Comparison of ENCODE assay signal across 17 mouse cellular contexts in genomic region chr14:28398915-28399314, GRCm38 (mm10).
A peak's percentile ranks its signal among the peaks of the same experiment; 100 is the strongest.
DNase-seq lines count a peak whose midpoint lies in the region; ATAC-seq and TF ChIP-seq lines count a peak whose summit lies in the region.
"Had no signal": no experiment of that assay in that cellular context is flagged by ENCODE, and none has a peak within 500 bp of the region (broad histone marks: within the 10 kb centered on the region; RNA-seq: fewer than 3 reads in every experiment).

No protein-coding gene starts in this region.

- DNase-seq in kidney, adult 9 months, result peak; percentile 60
- DNase-seq in midbrain, embryonic 11.5 days (ENCODE audit: low spot score, missing footprints), result peak; percentile 54
- no peak for DNase-seq in stomach, postnatal 0 days (ENCODE audit: low spot score)
- no peak for DNase-seq in lung, postnatal 14 days
- no peak for DNase-seq in spleen, postnatal 4 days (ENCODE audit: low spot score in 2 of 2)
- DNase-seq: adrenal gland, adult 2 months; adrenal gland, postnatal 36 days; cerebellum, adult 2 months; cerebellum, postnatal 10 days; gastrocnemius, adult 2 months; gastrocnemius, postnatal 25 days had no signal

- H3K4me3 ChIP-seq in kidney, embryonic 16.5 days (ENCODE audit: low read length), result no peak overlapping the region
- H3K4me3 ChIP-seq in midbrain, embryonic 11.5 days (ENCODE audit: low read depth, low read length), result no peak overlapping the region
- no peak overlapping the region for H3K4me3 ChIP-seq in midbrain, embryonic 15.5 days
- H3K4me3 ChIP-seq in intestine, postnatal 0 days (ENCODE audit: low read depth, low read length), result no peak overlapping the region
- no peak overlapping the region for H3K4me3 ChIP-seq in stomach, postnatal 0 days (ENCODE audit: low read depth, low read length)
- H3K4me3 ChIP-seq: embryonic facial prominence, embryonic 10.5 days; forebrain, embryonic 13.5 days; gastrocnemius, adult 2 months; heart, embryonic 12.5 days had no signal

- H3K9me3 ChIP-seq in kidney, embryonic 16.5 days (ENCODE audit: low read length), result no peaks in the 10 kb centered on the region
- H3K9me3 ChIP-seq in midbrain, embryonic 11.5 days (ENCODE audit: control insufficient read depth, low read length), result no peaks in the 10 kb centered on the region
- H3K9me3 ChIP-seq in midbrain, embryonic 15.5 days, result no peaks in the 10 kb centered on the region
- H3K9me3 ChIP-seq in intestine, postnatal 0 days (ENCODE audit: control insufficient read depth), result no peaks in the 10 kb centered on the region
- H3K9me3 ChIP-seq in stomach, postnatal 0 days (ENCODE audit: control insufficient read depth, low read length), result no peaks in the 10 kb centered on the region
- H3K9me3 ChIP-seq: embryonic facial prominence, embryonic 10.5 days; forebrain, embryonic 13.5 days; heart, embryonic 12.5 days had no signal

- no peak overlapping the region for H3K27ac ChIP-seq in kidney, embryonic 16.5 days (ENCODE audit: low read length)
- H3K27ac ChIP-seq in midbrain, embryonic 11.5 days (ENCODE audit: low read depth, low read length), result no peak overlapping the region
- H3K27ac ChIP-seq in midbrain, embryonic 15.5 days, result no peak overlapping the region
- H3K27ac ChIP-seq in intestine, postnatal 0 days (ENCODE audit: low read depth, low read length), result peak overlapping the region; percentile 84
- H3K27ac ChIP-seq in stomach, postnatal 0 days (replicated peaks), result no peak overlapping the region
- H3K27ac ChIP-seq: embryonic facial prominence, embryonic 10.5 days; forebrain, embryonic 13.5 days; gastrocnemius, adult 2 months had no signal

- no peak for TF ChIP-seq EP300 in stomach, postnatal 0 days (optimal IDR thresholded peaks at IDR 0.05)

- 71% methylated on average over 2 of the region's 2 CpGs for WGBS in kidney, embryonic 16.5 days
- WGBS in midbrain, embryonic 11.5 days, result 89% methylated on average over 2 of the region's 2 CpGs
- 84% methylated on average over 2 of the region's 2 CpGs for WGBS in midbrain, embryonic 15.5 days
- 31% methylated on average over 2 of the region's 2 CpGs for WGBS in intestine, postnatal 0 days
- 71% methylated on average over 2 of the region's 2 CpGs for WGBS in stomach, postnatal 0 days

- no peaks in the 10 kb centered on the region for H3K4me1 ChIP-seq in kidney, embryonic 16.5 days (ENCODE audit: insufficient read depth, low read length)
- H3K4me1 ChIP-seq in midbrain, embryonic 11.5 days (ENCODE audit: control insufficient read depth, insufficient read depth, low read length), result no peaks in the 10 kb centered on the region
- H3K4me1 ChIP-seq in midbrain, embryonic 15.5 days, result no peaks in the 10 kb centered on the region
- peaks cover 16% of the 10 kb centered on the region; the same call in 1 of the 2 replicates for H3K4me1 ChIP-seq in intestine, postnatal 0 days (replicated peaks; ENCODE audit: control insufficient read depth, insufficient read depth, low read length)
- no peaks in the 10 kb centered on the region for H3K4me1 ChIP-seq in stomach, postnatal 0 days (replicated peaks; ENCODE audit: control insufficient read depth, insufficient read depth)
- H3K4me1 ChIP-seq: forebrain, embryonic 13.5 days had no signal

- H3K36me3 ChIP-seq in kidney, embryonic 16.5 days (ENCODE audit: insufficient read depth, low read length), result no peaks in the 10 kb centered on the region
- no peaks in the 10 kb centered on the region for H3K36me3 ChIP-seq in midbrain, embryonic 11.5 days (ENCODE audit: control insufficient read depth, insufficient read depth, low read length)
- no peaks in the 10 kb centered on the region for H3K36me3 ChIP-seq in midbrain, embryonic 15.5 days (replicated peaks)
- H3K36me3 ChIP-seq in intestine, postnatal 0 days (ENCODE audit: control insufficient read depth, insufficient read depth), result no peaks in the 10 kb centered on the region
- H3K36me3 ChIP-seq in stomach, postnatal 0 days (ENCODE audit: control insufficient read depth, insufficient read depth, low read length), result no peaks in the 10 kb centered on the region
- H3K36me3 ChIP-seq: embryonic facial prominence, embryonic 10.5 days; heart, embryonic 12.5 days had no signal

- TF ChIP-seq CTCF in intestine, postnatal 0 days (IDR thresholded peaks at IDR 0.05; ENCODE audit: low read depth), result no peak
- no peak for TF ChIP-seq CTCF in stomach, postnatal 0 days (IDR thresholded peaks at IDR 0.05; ENCODE audit: low read depth)

- no peak overlapping the region for H3K9ac ChIP-seq in kidney, embryonic 16.5 days (replicated peaks; ENCODE audit: low read length)
- H3K9ac ChIP-seq in midbrain, embryonic 11.5 days (ENCODE audit: low read length), result no peak overlapping the region
- H3K9ac ChIP-seq in midbrain, embryonic 15.5 days, result no peak overlapping the region
- H3K9ac ChIP-seq in intestine, postnatal 0 days (ENCODE audit: low read depth, low read length), result no peak overlapping the region
- no peak overlapping the region for H3K9ac ChIP-seq in stomach, postnatal 0 days (ENCODE audit: low read length)
- H3K9ac ChIP-seq: forebrain, embryonic 13.5 days; heart, embryonic 12.5 days had no signal

- H3K27me3 ChIP-seq in kidney, embryonic 16.5 days (ENCODE audit: insufficient read depth, low read length), result no peaks in the 10 kb centered on the region
- H3K27me3 ChIP-seq in midbrain, embryonic 11.5 days (ENCODE audit: control insufficient read depth, insufficient read depth, low read length), result no peaks in the 10 kb centered on the region
- no peaks in the 10 kb centered on the region for H3K27me3 ChIP-seq in midbrain, embryonic 15.5 days (replicated peaks)
- H3K27me3 ChIP-seq in intestine, postnatal 0 days (replicated peaks; ENCODE audit: control insufficient read depth, insufficient read depth, low read length), result no peaks in the 10 kb centered on the region
- no peaks in the 10 kb centered on the region for H3K27me3 ChIP-seq in stomach, postnatal 0 days (ENCODE audit: control insufficient read depth, insufficient read depth, low read length)
- H3K27me3 ChIP-seq: forebrain, embryonic 13.5 days; heart, embryonic 12.5 days had no signal

- no peak for ATAC-seq in kidney, embryonic 16.5 days (ENCODE audit: low FRiP score, low TSS enrichment)
- ATAC-seq in midbrain, embryonic 11.5 days (ENCODE audit: low FRiP score), result no peak
- no peak for ATAC-seq in midbrain, embryonic 15.5 days (replicated peaks)
- ATAC-seq in intestine, postnatal 0 days, result peak; percentile 98
- ATAC-seq in stomach, postnatal 0 days (ENCODE audit: low FRiP score, low TSS enrichment), result 0 out of 2 replicates have a peak, but pooled peaks have one; percentile 29
- ATAC-seq: forebrain, embryonic 13.5 days had no signal

- no peak overlapping the region for H3K4me2 ChIP-seq in kidney, embryonic 16.5 days (replicated peaks; ENCODE audit: low read depth, low read length)
- H3K4me2 ChIP-seq in midbrain, embryonic 11.5 days, result no peak overlapping the region
- no peak overlapping the region for H3K4me2 ChIP-seq in midbrain, embryonic 15.5 days
- no peak overlapping the region for H3K4me2 ChIP-seq in intestine, postnatal 0 days (replicated peaks; ENCODE audit: low read depth)
- H3K4me2 ChIP-seq in stomach, postnatal 0 days (replicated peaks; ENCODE audit: low read depth), result no peak overlapping the region
- H3K4me2 ChIP-seq: forebrain, embryonic 13.5 days; heart, embryonic 12.5 days had no signal

Comparison
In these comparisons a context has a peak if more than half of its experiments do, and no peak if none do; other contexts are left out.
1. DNase-seq: peak in kidney, adult 9 months (single experiment) and midbrain, embryonic 11.5 days (single experiment); none in stomach, postnatal 0 days (single experiment), lung, postnatal 14 days (single experiment) and spleen, postnatal 4 days (0 of 2).
2. ATAC-seq: peak in intestine, postnatal 0 days (single experiment) and stomach, postnatal 0 days (single experiment); none in kidney, embryonic 16.5 days (single experiment), midbrain, embryonic 11.5 days (single experiment) and midbrain, embryonic 15.5 days (single experiment).